Mouse (Mus musculus) adrenal gland, adult (tissue): Measurements from ENCODE around the gene Tacr2.

Experiments
- DNase-seq, 2 experiments: peaks; one replicate each; pipeline ENCODE4 v3.0.0; 2022 to 2023; ENCODE audit warnings: low spot score in 1 of 2; ENCODE audit not compliant: inconsistent age in 2 of 2

The Tacr2 gene

DNA sequence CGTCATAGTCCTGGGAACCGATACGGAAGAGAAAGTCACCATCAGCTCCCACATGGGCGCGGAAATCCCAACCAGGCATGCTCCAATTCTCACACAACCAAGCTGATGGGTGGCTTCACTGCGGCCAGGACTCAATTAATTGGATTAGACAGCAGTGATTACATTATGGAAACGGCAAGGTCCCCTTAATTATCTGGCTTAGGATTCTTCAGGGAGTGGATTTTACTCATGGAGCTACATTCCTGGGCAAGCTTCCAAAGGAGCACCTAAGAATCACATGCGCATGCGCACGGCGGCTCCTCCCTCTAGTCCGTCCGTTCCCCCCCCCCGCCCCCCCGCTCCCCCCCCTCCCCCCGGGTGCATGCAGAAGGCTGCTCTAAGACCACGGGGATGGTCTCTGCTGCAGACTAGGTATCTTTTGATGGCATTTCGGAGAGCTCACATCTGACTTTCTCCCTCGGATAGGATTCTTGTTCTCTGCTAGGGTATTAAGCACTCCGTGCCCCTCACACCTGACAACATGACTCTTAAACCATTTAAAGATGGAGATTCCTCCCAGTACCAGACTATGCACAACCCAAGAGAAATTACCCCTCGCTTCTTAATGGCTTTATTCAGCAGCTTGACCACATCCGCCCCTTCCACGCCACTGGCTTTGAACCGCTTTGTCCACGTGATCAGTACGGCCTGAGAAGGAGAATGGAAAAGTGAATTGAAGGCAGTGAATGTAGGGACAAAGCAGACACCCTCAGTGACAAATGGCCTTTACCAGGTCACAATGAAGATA, 44.0 kb downstream of the Tacr2 start:
- DNase-seq: no peak

DNA sequence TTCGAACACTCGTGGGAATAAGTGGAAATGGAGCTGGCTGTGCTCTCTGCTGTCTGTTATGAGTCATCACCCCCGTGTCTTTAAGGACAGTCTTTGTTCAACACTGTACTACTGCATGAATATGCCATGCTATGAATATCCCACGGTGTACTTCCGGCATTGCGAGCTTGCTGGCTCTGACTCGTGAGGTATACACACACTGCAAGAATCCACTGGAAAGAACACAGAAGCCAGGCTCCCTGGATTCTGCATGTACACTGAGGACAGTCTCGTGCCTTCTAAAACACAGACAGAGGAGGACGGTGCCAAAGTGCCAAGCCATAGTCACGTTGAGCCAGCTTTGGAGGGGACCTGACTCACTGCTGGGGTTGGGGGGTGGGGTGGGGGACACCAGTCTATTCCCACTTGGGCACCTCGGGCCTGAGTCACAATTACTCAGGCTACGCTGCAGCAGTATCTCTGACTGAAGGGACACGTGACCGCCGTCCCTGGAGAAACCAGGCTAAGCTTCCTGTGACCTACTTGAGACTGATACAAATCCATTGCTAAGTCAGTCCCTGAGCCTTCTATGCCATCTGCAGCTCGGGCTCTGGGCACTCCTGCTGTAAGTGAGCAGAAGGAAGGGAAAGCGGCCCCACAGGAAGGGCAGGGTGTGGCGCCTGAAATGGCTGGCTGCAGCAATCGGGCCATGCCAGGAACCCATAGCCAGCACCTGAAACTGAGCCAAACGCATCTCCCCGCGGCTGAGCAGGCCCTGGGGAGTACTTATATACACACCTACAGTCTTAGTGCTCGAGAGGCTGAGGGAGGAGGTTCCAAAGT, 48.0 kb downstream of the Tacr2 start:
- DNase-seq: peak; percentile 82 to 90

DNA sequence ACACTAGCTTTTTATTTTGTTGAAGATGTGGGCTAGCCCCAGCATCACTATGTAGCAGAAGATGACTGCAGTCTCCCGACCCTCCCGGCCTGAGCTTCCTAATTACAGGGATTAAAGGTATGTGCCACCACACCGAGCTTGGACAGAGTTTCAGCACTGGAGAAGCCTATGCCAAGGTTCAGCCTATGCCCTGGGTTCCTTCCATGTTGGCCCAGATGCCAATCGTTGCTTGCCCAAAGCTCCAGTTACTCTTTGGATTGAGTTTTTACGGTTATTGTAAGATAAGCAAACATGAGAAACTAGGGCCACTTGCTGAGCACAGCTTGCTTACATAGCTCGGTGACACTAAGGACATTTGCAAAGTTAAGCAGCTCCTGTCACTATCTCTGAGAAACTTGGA, 52.9 kb downstream of the Tacr2 start:
- no peak for DNase-seq

DNA sequence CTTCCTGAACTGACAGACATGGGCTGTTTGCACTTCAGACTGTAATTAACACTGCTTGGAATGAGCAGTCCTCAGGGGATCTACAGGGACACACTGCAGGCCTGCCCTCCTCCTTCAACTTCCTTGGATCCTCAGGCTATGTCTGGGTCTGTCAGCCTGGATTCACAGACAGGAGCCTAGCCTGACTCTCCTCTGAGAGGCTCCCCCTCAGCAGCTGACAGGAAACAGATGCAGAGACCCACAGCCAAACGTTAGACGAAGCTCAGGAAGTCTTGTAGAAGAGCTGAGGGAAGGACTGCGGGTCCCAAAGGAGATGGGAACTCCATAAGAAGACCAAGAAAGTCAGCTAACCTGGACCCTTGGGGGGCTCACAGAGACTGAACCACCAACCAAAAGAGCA, 54.2 kb downstream of the Tacr2 start:
- DNase-seq: no peak

DNA sequence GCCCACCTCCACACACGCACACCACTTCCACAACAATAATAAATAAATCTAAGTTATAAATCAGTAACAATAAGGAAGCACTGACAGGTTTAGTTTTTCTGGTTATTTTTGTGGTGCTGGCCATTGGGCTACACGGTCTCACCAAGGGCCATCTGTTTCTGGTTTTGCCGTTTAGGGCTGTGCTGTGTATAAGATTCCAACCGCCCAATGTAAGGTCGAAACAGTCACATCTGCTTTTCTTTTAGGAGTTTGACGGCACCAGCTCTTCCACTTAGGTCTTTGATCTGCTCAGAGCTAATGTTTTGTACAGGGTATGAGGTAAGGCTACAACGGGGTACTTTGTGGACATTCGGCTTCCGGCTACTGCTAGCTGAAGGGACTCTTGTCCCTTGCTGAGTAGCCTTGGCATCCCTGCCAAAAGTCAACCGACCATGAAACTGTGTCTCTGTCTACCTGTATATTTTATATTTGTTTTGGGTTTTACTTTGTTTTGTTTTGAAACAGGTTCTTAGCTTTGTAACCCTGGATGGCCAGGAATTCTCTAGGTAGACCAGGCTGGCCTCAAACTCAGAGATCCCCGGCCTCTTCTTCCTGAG, 56.8 kb downstream of the Tacr2 start:
- no peak for DNase-seq

DNA sequence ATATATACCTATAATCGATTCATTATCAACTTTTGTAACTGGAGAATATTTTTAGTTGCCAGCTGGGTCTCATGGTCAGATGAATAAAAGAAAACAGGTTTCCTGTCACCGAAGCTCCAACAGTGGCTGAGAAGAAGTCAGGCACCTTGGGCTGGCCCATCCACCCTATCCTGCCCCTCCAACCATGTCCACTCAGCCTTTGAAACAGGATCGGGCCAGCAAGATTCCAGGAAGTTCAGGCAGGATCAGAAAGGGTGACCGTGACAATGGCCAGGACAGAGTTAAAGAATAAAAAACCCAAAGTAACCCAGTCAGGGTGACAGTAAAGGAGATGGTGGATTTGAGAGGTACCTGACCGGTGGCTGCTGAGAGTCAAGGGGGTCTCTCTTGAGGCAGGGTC, 57.4 kb downstream of the Tacr2 start:
- no peak for DNase-seq

DNA sequence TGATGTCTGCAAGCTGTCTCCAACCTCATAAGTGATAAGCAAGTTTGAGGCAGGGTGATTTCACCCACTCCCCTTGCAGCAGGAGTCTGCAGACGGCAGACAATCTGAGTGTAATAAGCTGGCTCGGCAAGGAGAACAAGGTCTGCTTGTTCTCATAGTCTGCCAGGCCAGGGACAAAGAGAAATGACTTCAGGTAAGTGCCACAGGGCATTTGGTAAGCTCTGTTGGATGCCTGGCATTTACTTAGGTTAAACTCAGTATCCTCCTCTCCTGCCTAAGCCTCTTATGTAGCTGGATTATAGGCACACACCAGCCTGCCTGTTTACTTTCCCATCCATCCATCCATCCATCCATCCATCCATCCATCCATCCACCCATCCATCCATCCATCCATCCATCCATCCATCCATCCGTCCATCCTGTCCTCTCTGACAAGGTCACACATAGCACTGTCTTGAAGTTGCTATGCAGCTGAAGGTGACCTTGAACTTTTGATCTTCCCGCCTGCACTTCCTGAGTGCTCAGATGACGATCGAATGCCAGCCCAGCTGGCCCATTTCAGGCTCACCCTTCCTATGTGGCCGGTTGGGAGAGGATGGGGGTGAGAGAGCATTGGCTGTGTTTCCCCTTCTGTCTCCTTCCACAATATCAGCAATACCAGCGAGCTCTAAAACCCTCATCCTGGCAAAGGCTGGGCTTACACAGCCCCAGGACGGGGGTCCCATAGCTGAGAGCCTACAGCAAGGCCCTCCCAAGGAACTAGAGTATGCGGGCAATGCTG, 58.2 kb downstream of the Tacr2 start:
- DNase-seq: no peak

DNA sequence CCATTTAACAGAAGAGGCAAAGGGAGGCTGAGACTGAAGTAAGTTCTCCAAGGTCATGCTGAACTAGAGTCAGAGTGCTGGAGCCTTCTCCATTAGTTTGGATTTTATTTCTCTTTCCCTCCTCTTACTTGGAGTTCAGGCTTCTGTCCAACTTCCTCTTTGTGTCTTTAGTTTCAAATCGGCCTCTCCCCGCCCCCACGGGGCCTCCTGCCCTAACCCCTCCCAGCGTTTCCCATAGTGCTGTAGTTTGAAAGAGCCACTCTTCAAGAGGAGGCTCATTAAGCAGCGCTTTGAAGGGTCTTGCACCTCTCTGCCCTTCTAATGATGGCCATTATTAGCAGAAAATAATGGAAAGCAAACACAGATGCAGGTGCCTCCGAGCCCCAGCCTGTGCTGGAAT, 59.2 kb downstream of the Tacr2 start:
- DNase-seq: peak in 1 of 2 experiments; percentile 67

DNA sequence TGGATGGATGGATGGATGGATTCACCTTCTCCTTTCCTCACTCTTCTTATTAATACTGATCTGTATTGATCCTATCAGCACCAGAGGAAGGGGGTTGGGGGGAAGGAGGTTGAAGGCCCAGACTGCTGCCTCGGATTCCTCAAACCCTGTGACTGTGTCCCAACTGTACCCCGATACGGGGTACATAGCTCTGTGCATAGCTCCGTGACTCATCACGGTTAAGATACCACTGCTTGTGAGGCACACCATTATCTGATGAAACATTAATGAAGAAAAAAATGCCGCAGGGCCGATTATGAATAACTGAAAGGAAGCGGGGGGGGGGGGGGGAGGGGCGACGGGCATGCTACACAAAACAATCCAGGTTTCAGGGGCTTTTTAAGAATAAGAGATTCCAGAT, 60.9 kb downstream of the Tacr2 start:
- DNase-seq: no peak

DNA sequence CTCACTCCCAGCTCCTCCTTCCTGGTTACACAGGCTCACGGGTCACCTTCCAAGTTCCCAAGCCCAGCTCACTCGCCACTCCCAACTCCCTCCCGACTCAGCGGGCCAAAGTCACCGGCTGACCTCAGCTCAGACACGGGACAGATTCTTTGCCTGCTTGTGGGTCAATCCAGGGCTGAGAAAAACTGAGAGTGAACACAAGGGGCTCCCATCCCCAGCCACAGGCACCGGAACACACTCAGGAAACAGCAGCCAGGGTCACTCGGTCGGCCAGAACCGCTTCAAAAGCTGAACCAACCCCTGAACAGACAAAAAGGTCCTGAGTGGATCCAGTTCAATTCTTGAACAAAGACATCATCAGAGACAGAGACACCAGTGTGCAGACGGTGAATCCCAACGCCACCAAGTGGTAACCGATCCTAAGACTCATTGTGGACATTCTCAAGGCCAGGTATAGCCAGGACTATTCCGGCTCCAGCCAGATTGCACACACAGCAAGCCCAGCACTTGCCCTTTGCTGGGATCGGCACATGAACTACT, 61.7 kb downstream of the Tacr2 start:
- peak; percentile 54 to 73 for DNase-seq
